Mouse (Mus musculus): ENCODE measurements around the gene Rpl36al. TPM values are rescaled to one million over a fixed set of nuclear protein-coding genes. Genes with fewer than 3 reads are reported as not detected.

Gene Rpl36al
- polyA plus RNA-seq (2014; fragmentation: Nextera tagmentation; extraction: Ambion mirVana): 642 and 884 TPM in 2 replicates

GRCm38 (mm10) chr12:69183583-69184308 is at the start of gene Rpl36al, which contains the start of gene Mgat2:
Gene Rpl36al (minus strand): TSS chr12:69184083.
Gene Mgat2 (plus strand): TSS chr12:69184157.
- H3K9ac ChIP-seq (ENCODE audit: low read depth, low read length): peak within 1 kb of the TSS; percentile 93
- no peaks in the 10 kb centered on the region for H3K9me3 ChIP-seq (ENCODE audit: control insufficient read depth, low read length)
- under 1% methylated on average over 83 of the region's 84 CpGs for WGBS
- no peaks in the 10 kb centered on the region for H3K27me3 ChIP-seq (ENCODE audit: control insufficient read depth, insufficient read depth, low read length)
- peaks cover 23% of the 10 kb centered on the region for H3K36me3 ChIP-seq (ENCODE audit: control insufficient read depth, insufficient read depth, low read length)
- ATAC-seq (ENCODE audit: low FRiP score, low TSS enrichment): peak; percentile 99
- peak within 1 kb of the TSS; percentile 93 for H3K4me2 ChIP-seq (replicated peaks; ENCODE audit: low read depth, low read length)
- H3K4me1 ChIP-seq (ENCODE audit: control insufficient read depth, insufficient read depth, low read length): peaks cover 15% of the 10 kb centered on the region
- H3K4me3 ChIP-seq (ENCODE audit: low read length): peak within 1 kb of the TSS; percentile 92
- H3K27ac ChIP-seq (ENCODE audit: low read depth, low read length): peak within 1 kb of the TSS; percentile 88

- H3K4me2 ChIP-seq (replicated peaks; ENCODE audit: low read depth, low read length): no peak overlapping the region
- H3K27ac ChIP-seq (ENCODE audit: low read depth, low read length): no peak overlapping the region
- no peaks in the 10 kb centered on the region for H3K27me3 ChIP-seq (ENCODE audit: control insufficient read depth, insufficient read depth, low read length)
- no peak for ATAC-seq (ENCODE audit: low FRiP score, low TSS enrichment)
- H3K9ac ChIP-seq (ENCODE audit: low read depth, low read length): no peak overlapping the region
- H3K4me3 ChIP-seq (ENCODE audit: low read length): no peak overlapping the region
- H3K36me3 ChIP-seq (ENCODE audit: control insufficient read depth, insufficient read depth, low read length): peaks cover 12% of the 10 kb centered on the region; the same call in 1 of the 2 replicates
- 77% methylated on average over 2 of the region's 2 CpGs for WGBS
- H3K4me1 ChIP-seq (ENCODE audit: control insufficient read depth, insufficient read depth, low read length): 0 out of 2 replicates have a peak, but pooled peaks cover 5% of the 10 kb centered on the region
- no peaks in the 10 kb centered on the region for H3K9me3 ChIP-seq (ENCODE audit: control insufficient read depth, low read length)
Measured at GRCm38 (mm10) chr12:69229251-69229650, 45.4 kb upstream of the Rpl36al start.

GRCm38 (mm10) chr12:69227776-69228466 is 44.0 kb upstream of the Rpl36al start, which contains the start of gene Pole2:
Gene Pole2 (minus strand): TSS chr12:69228195.
- ATAC-seq (ENCODE audit: low FRiP score, low TSS enrichment): peak; percentile 97
- 1% methylated on average over 37 of the region's 37 CpGs for WGBS

GRCm38 (mm10) chr12:69220613-69221277 is 36.9 kb upstream of the Rpl36al start:
- Histone ChIP-seq H3K27ac (ENCODE audit: low read depth, low read length) (no peak overlapping the region), H3K4me2 (replicated peaks; ENCODE audit: low read depth, low read length) (no peak overlapping the region), H3K27me3 (ENCODE audit: control insufficient read depth, insufficient read depth, low read length) (no peaks in the 10 kb centered on the region), H3K36me3 (ENCODE audit: control insufficient read depth, insufficient read depth, low read length) (peaks cover 51% of the 10 kb centered on the region), H3K9ac (ENCODE audit: low read depth, low read length) (no peak overlapping the region), H3K4me3 (ENCODE audit: low read length) (no peak overlapping the region), H3K4me1 (ENCODE audit: control insufficient read depth, insufficient read depth, low read length) (no peaks in the 10 kb centered on the region), H3K9me3 (ENCODE audit: control insufficient read depth, low read length) (no peaks in the 10 kb centered on the region)
- ATAC-seq (ENCODE audit: low FRiP score, low TSS enrichment): peak; percentile 71; the same call in 1 of the 2 replicates
- 74% methylated on average over 19 of the region's 19 CpGs for WGBS

More at GRCm38 (mm10) chr12:69227776-69228466, 44.0 kb upstream of the Rpl36al start, which contains the start of gene Pole2:
- Histone ChIP-seq H3K9ac (ENCODE audit: low read depth, low read length) (peak within 1 kb of the TSS; percentile 55), H3K4me3 (ENCODE audit: low read length) (peak within 1 kb of the TSS; percentile 51), H3K27me3 (ENCODE audit: control insufficient read depth, insufficient read depth, low read length) (no peaks in the 10 kb centered on the region), H3K27ac (ENCODE audit: low read depth, low read length) (peak within 1 kb of the TSS; percentile 80), H3K4me1 (ENCODE audit: control insufficient read depth, insufficient read depth, low read length) (0 out of 2 replicates have a peak, but pooled peaks cover 5% of the 10 kb centered on the region), H3K4me2 (replicated peaks; ENCODE audit: low read depth, low read length) (peak within 1 kb of the TSS; percentile 42), H3K36me3 (ENCODE audit: control insufficient read depth, insufficient read depth, low read length) (peaks cover 16% of the 10 kb centered on the region; the same call in 1 of the 2 replicates), H3K9me3 (ENCODE audit: control insufficient read depth, low read length) (no peaks in the 10 kb centered on the region)

GRCm38 (mm10) chr12:69216587-69216986 is 32.7 kb upstream of the Rpl36al start:
- H3K27me3 ChIP-seq (ENCODE audit: control insufficient read depth, insufficient read depth, low read length): no peaks in the 10 kb centered on the region
- no peaks in the 10 kb centered on the region for H3K4me1 ChIP-seq (ENCODE audit: control insufficient read depth, insufficient read depth, low read length)
- H3K9me3 ChIP-seq (ENCODE audit: control insufficient read depth, low read length): no peaks in the 10 kb centered on the region
- H3K27ac ChIP-seq (ENCODE audit: low read depth, low read length): no peak overlapping the region
- peaks cover 65% of the 10 kb centered on the region for H3K36me3 ChIP-seq (ENCODE audit: control insufficient read depth, insufficient read depth, low read length)
- no peak overlapping the region for H3K9ac ChIP-seq (ENCODE audit: low read depth, low read length)
- ATAC-seq (ENCODE audit: low FRiP score, low TSS enrichment): no peak
- H3K4me2 ChIP-seq (replicated peaks; ENCODE audit: low read depth, low read length): no peak overlapping the region
- 95% methylated on average over 7 of the region's 7 CpGs for WGBS
- H3K4me3 ChIP-seq (ENCODE audit: low read length): no peak overlapping the region

GRCm38 (mm10) chr12:69215000-69215785 is 31.3 kb upstream of the Rpl36al start:
- no peak for ATAC-seq (ENCODE audit: low FRiP score, low TSS enrichment)
- Histone ChIP-seq H3K4me1 (ENCODE audit: control insufficient read depth, insufficient read depth, low read length) (no peaks in the 10 kb centered on the region), H3K4me2 (replicated peaks; ENCODE audit: low read depth, low read length) (no peak overlapping the region), H3K27ac (ENCODE audit: low read depth, low read length) (no peak overlapping the region), H3K4me3 (ENCODE audit: low read length) (no peak overlapping the region), H3K9ac (ENCODE audit: low read depth, low read length) (no peak overlapping the region), H3K9me3 (ENCODE audit: control insufficient read depth, low read length) (no peaks in the 10 kb centered on the region), H3K36me3 (ENCODE audit: control insufficient read depth, insufficient read depth, low read length) (peaks cover 58% of the 10 kb centered on the region), H3K27me3 (ENCODE audit: control insufficient read depth, insufficient read depth, low read length) (no peaks in the 10 kb centered on the region)
- WGBS: 93% methylated on average over 3 of the region's 3 CpGs

- Histone ChIP-seq H3K9ac (ENCODE audit: low read depth, low read length) (no peak overlapping the region), H3K27me3 (ENCODE audit: control insufficient read depth, insufficient read depth, low read length) (no peaks in the 10 kb centered on the region), H3K4me1 (ENCODE audit: control insufficient read depth, insufficient read depth, low read length) (no peaks in the 10 kb centered on the region), H3K36me3 (ENCODE audit: control insufficient read depth, insufficient read depth, low read length) (peaks cover 62% of the 10 kb centered on the region), H3K4me3 (ENCODE audit: low read length) (no peak overlapping the region), H3K9me3 (ENCODE audit: control insufficient read depth, low read length) (no peaks in the 10 kb centered on the region), H3K4me2 (replicated peaks; ENCODE audit: low read depth, low read length) (no peak overlapping the region), H3K27ac (ENCODE audit: low read depth, low read length) (no peak overlapping the region)
- no peak for ATAC-seq (ENCODE audit: low FRiP score, low TSS enrichment)
- WGBS: 94% methylated on average over 7 of the region's 7 CpGs
Measured at GRCm38 (mm10) chr12:69214393-69214792, 30.5 kb upstream of the Rpl36al start.

GRCm38 (mm10) chr12:69213186-69213777 is 29.4 kb upstream of the Rpl36al start:
- Histone ChIP-seq H3K9me3 (ENCODE audit: control insufficient read depth, low read length) (no peaks in the 10 kb centered on the region), H3K9ac (ENCODE audit: low read depth, low read length) (no peak overlapping the region), H3K4me3 (ENCODE audit: low read length) (no peak overlapping the region), H3K4me2 (replicated peaks; ENCODE audit: low read depth, low read length) (no peak overlapping the region), H3K36me3 (ENCODE audit: control insufficient read depth, insufficient read depth, low read length) (peaks cover 61% of the 10 kb centered on the region), H3K4me1 (ENCODE audit: control insufficient read depth, insufficient read depth, low read length) (no peaks in the 10 kb centered on the region), H3K27ac (ENCODE audit: low read depth, low read length) (no peak overlapping the region), H3K27me3 (ENCODE audit: control insufficient read depth, insufficient read depth, low read length) (no peaks in the 10 kb centered on the region)
- ATAC-seq (ENCODE audit: low FRiP score, low TSS enrichment): no peak
- whole genome bisulfite sequencing: 96% methylated on average over 13 of the region's 13 CpGs

All from kidney, embryonic 14.5 days (tissue).